Mouse (Mus musculus) liver, embryonic 14.5 days (tissue): Measurements from ENCODE around the gene Gapvd1. TPM values are rescaled to one million over a fixed set of nuclear protein-coding genes. Genes with fewer than 3 reads are reported as not detected.
"Not testable (repeated sequence)": the region's sequence is repeated elsewhere in the genome, so short reads cannot be mapped to it uniquely, and the experiment has no call there.

Experiments
- ATAC-seq: fragments of 200-750 bp; cut with Nextera tagmentation; 2 replicates; pipeline ENCODE4 v1.8.0; 2017; ENCODE audit warnings: moderate number of reproducible peaks, mild to moderate bottlenecking, moderate library complexity; ENCODE audit not compliant: insufficient read depth
- DNase-seq, 3 experiments: peaks; one replicate each; pipeline ENCODE4 v3.0.0-alpha.2; 2012 to 2013; ENCODE audit warnings: low read depth in 3 of 3, low spot score in 3 of 3
- H3K27ac ChIP-seq: fragments of 300-500 bp; sonication (generic); 2 replicates; pipeline ENCODE4 v1.5.1; 2014; ENCODE audit warnings: moderate library complexity, mild to moderate bottlenecking, control low read depth, inconsistent platforms
- H3K27me3 ChIP-seq: fragments of 300-500 bp; sonication (generic); 2 replicates; pipeline ENCODE4 v1.6.1; 2014; ENCODE audit warnings: mild to moderate bottlenecking, low read length, moderate library complexity; ENCODE audit not compliant: control insufficient read depth, insufficient read depth
- H3K36me3 ChIP-seq: fragments of 300-500 bp; sonication (generic); replicated peaks from 2 replicates; pipeline ENCODE4 v1.6.1; 2014; ENCODE audit warnings: low read depth; ENCODE audit not compliant: control insufficient read depth, insufficient read depth
- H3K4me1 ChIP-seq, 2 experiments: fragments of 200-500 bp in 1 of 2; fragments of 300-500 bp in 1 of 2; sonication (generic) in 1 of 2; replicated peaks; 2 replicates each; pipeline ENCODE4 v1.6.1; 2012 to 2014; ENCODE audit warnings: antibody characterized with exemption in 1 of 2, inconsistent platforms in 1 of 2, low read length in 1 of 2; ENCODE audit not compliant: control insufficient read depth in 2 of 2, insufficient read depth in 2 of 2
- H3K4me2 ChIP-seq: fragments of 300-500 bp; sonication (generic); 2 replicates; pipeline ENCODE4 v1.6.1; 2014; ENCODE audit warnings: low read depth, mild to moderate bottlenecking, control low read depth, moderate library complexity
- H3K4me3 ChIP-seq, 2 experiments: fragments of 200-500 bp in 1 of 2; fragments of 300-500 bp in 1 of 2; sonication (generic) in 1 of 2; 2 replicates each; pipeline ENCODE4 v1.5.1; 2012 to 2014; ENCODE audit warnings: low read depth in 2 of 2, low read length in 2 of 2, mild to moderate bottlenecking in 2 of 2, control low read depth in 1 of 2, inconsistent platforms in 1 of 2, moderate library complexity in 1 of 2; ENCODE audit not compliant: insufficient read depth in 1 of 2
- H3K9ac ChIP-seq: fragments of 300-500 bp; sonication (generic); replicated peaks from 2 replicates; pipeline ENCODE4 v1.6.1; 2014; ENCODE audit warnings: mild to moderate bottlenecking, control low read depth, moderate library complexity
- H3K9me3 ChIP-seq: fragments of 300-500 bp; sonication (generic); 2 replicates; pipeline ENCODE4 v1.6.1; 2016; ENCODE audit warnings: low read length, mixed read lengths; ENCODE audit not compliant: control insufficient read depth
- CTCF ChIP-seq: IDR thresholded peaks from 2 replicates; pipeline ENCODE4 v1.5.1; 2016; ENCODE audit warnings: antibody characterized with exemption, low read depth, control low read depth
- EP300 ChIP-seq: IDR thresholded peaks from 2 replicates; pipeline ENCODE4 v1.6.1; 2016; ENCODE audit warnings: antibody characterized with exemption, low read depth
- WGBS: fragments of 180-500 bp; shearing (Covaris S2); extraction: QIAGEN DNeasy Blood & Tissue Kit; methylation state at CpG from one replicate; pipeline ENCODE4 v1.1.7; 2014; ENCODE audit not compliant: insufficient replicate concordance; 5-methylcytosine and 5-hydroxymethylcytosine counted together
- polyA plus RNA-seq, 2 experiments: library from polyadenylated mRNA; depleted of rRNA in 1 of 2; stranded (reverse) in 1 of 2; unstranded in 1 of 2; fragments of >200 nt; fragmentation: Nextera tagmentation in 1 of 2; extraction: Ambion mirVana in 1 of 2; gene quantifications; 2 replicates each; pipeline versions ENCODE4 v1.2.1 to v1.2.3; 2012 to 2014

Gapvd1 gene
- polyA plus RNA-seq, 2 experiments: 22.9 to 71.8 TPM

- ATAC-seq (no peak), DNase-seq (no peak)
- H3K4me3 ChIP-seq: no peak overlapping the region
- H3K9me3 ChIP-seq: no peaks in the 10 kb centered on the region
- no peak overlapping the region for H3K4me2 ChIP-seq
- peaks cover 6 to 10% of the 10 kb centered on the region in 2 experiments for H3K4me1 ChIP-seq
- 85% methylated on average over 2 of the region's 2 CpGs for WGBS
- H3K27me3 ChIP-seq: no peaks in the 10 kb centered on the region
- TF ChIP-seq CTCF: no peak
- no peak for TF ChIP-seq EP300
- no peaks in the 10 kb centered on the region; the same call in 1 of the 2 replicates for H3K36me3 ChIP-seq
- H3K27ac ChIP-seq: no peak overlapping the region
- H3K9ac ChIP-seq: no peak overlapping the region
These were observed 39.5 kb upstream of the Gapvd1 start for GRCm38 (mm10) chr2:34794511-34794910.

DNA sequence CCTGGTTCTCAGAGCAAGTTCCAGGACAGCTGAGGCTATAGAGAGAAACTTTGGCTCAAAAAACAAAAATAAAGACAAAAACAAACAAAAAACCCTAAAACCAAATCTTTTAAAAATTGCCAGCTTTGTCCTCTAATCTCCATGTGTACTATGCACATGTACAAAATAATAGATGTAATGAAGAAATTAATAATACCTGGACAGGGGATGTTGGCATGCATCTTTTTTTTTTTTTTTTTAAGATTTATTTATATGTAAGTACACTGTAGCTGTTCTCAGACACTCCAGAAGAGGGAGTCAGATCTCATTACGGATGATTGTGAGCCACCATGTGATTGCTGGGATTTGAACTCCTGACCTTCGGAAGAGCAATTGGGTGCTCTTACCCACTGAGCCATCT, 37.5 kb upstream of the Gapvd1 start:
- peak; percentile 25; the same call in 1 of the 2 replicates for TF ChIP-seq CTCF
- H3K27me3 ChIP-seq, H3K4me1 ChIP-seq, H3K27ac ChIP-seq, H3K9me3 ChIP-seq, H3K36me3 ChIP-seq, H3K9ac ChIP-seq, H3K4me2 ChIP-seq, H3K4me3 ChIP-seq, ATAC-seq, DNase-seq: not testable (repeated sequence)
- 76% methylated on average over 2 of the region's 2 CpGs for WGBS

- Histone ChIP-seq H3K4me2 (peak overlapping the region; percentile 32; the same call in 1 of the 2 replicates), H3K9ac (no peak overlapping the region), H3K4me3 (no peak overlapping the region; a peak in 1 of 4 replicates), H3K27ac (no peak overlapping the region; the same call in 1 of the 2 replicates), H3K4me1 (no peaks in the 10 kb centered on the region), H3K27me3 (no peaks in the 10 kb centered on the region), H3K9me3 (no peaks in the 10 kb centered on the region), H3K36me3 (peaks cover 5% of the 10 kb centered on the region)
- TF ChIP-seq CTCF (0 out of 2 replicates have a peak, but pooled peaks have one; percentile 10), EP300 (no peak)
- no peak for DNase-seq
- ATAC-seq: no peak
- WGBS: 68% methylated on average over 8 of the region's 8 CpGs
These were observed 35.2 kb upstream of the Gapvd1 start for GRCm38 (mm10) chr2:34790282-34790681.

DNA sequence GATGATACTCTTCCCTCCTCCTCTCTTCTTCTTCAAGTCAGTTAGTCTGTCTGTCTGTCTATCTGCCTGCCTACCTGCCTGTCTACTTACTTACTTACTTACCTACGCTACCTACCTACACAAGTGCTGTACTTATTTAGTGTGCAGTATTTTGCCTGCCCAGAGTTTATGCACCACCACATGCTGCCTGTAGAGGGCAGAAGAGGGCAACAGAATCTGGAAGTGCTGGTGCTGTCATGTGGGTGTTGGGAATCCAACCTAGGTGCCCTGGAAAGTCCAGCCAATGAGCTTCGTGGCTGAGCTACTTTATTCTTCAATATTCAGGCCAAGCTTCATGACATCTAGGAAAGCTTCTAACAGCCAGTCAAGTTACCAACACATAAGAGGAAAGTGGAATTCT, 29.1 kb upstream of the Gapvd1 start:
- Histone ChIP-seq H3K36me3 (peaks cover 37% of the 10 kb centered on the region), H3K27me3 (no peaks in the 10 kb centered on the region), H3K9me3 (no peaks in the 10 kb centered on the region), H3K4me3 (no peak overlapping the region), H3K4me2 (peak overlapping the region; percentile 76; the same call in 1 of the 2 replicates), H3K4me1 (peaks cover 23 to 27% of the 10 kb centered on the region in 2 experiments), H3K27ac (peak overlapping the region; percentile 98), H3K9ac (peak overlapping the region; percentile 51)
- ATAC-seq: peak; percentile 18; the same call in 1 of the 2 replicates
- TF ChIP-seq EP300: no peak
- TF ChIP-seq CTCF: peak; percentile 98
- DNase-seq: peak; percentile 56 to 68 (median 65)
- 71% methylated on average over 2 of the region's 2 CpGs for WGBS

DNA sequence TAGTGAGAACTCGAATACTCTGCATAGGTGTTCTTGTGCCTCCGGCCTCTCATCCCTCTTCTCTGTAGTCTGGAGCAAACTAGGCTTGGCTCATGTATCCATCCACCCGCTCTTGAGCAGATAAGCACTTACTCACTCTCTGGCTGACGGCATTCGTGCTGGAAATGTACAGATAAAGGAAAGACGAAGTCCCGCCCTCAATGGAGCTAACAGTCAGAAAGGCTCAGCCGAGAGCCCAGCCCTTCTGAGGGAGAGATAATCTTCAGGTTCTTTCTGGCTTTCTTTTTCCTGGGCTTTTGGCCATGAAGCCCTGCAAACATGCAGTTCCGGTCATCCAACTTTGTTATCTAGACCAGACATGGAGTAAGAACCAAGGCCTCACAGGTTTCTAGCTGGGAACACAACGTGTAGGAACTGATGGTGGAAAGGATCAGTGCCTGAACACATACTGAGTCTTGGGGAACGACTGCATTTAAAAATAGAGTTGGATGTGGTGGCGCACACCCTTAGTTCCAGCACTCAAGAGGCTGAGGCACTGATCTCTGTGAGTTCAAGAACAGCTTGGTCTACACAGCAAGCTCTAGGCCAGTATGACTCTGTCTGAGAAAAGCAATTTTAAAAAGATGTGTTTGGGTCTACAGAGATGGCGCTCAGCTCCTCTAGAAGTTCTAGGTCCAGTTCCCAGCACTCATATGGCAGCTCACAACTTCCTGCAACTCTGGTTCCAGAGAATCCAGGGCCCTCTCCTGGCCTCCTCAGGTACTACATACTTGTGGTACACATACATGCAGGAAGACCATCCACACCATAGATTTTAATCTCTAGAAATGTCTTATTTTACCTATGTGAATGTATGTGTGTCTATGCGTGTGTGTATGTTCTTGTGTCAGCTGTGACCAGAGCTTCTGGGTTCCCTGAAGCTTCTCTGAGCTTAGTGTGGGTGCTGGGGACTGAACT, 28.3 kb upstream of the Gapvd1 start:
- peak overlapping the region; percentile 6 to 28; a peak in 3 of 4 replicates for H3K4me3 ChIP-seq
- peak overlapping the region; percentile 71 for H3K9ac ChIP-seq
- H3K4me1 ChIP-seq: peaks cover 23 to 27% of the 10 kb centered on the region in 2 experiments
- peaks cover 42% of the 10 kb centered on the region for H3K36me3 ChIP-seq
- peak overlapping the region; percentile 76 for H3K4me2 ChIP-seq
- WGBS: 25% methylated on average over 14 of the region's 14 CpGs
- peak overlapping the region; percentile 98 for H3K27ac ChIP-seq
- DNase-seq (peak; percentile 96 to 97 (median 97)), ATAC-seq (peak; percentile 97)
- H3K9me3 ChIP-seq: no peaks in the 10 kb centered on the region
- peak; percentile 92 for TF ChIP-seq EP300
- no peak for TF ChIP-seq CTCF
- no peaks in the 10 kb centered on the region for H3K27me3 ChIP-seq
